Mouse (Mus musculus): ENCODE data around the gene Zfand2b. TPM values are rescaled to one million over a fixed set of nuclear protein-coding genes. Genes with fewer than 3 reads are reported as not detected.

Zfand2b gene
- 24.0 TPM for polyA plus RNA-seq (2014; fragmentation: Illumina TruSeq; extraction: RNeasy Lipid Tissue Mini Kit (QIAGEN cat#74804); ENCODE audit: low read depth, low replicate concordance)

DNA sequence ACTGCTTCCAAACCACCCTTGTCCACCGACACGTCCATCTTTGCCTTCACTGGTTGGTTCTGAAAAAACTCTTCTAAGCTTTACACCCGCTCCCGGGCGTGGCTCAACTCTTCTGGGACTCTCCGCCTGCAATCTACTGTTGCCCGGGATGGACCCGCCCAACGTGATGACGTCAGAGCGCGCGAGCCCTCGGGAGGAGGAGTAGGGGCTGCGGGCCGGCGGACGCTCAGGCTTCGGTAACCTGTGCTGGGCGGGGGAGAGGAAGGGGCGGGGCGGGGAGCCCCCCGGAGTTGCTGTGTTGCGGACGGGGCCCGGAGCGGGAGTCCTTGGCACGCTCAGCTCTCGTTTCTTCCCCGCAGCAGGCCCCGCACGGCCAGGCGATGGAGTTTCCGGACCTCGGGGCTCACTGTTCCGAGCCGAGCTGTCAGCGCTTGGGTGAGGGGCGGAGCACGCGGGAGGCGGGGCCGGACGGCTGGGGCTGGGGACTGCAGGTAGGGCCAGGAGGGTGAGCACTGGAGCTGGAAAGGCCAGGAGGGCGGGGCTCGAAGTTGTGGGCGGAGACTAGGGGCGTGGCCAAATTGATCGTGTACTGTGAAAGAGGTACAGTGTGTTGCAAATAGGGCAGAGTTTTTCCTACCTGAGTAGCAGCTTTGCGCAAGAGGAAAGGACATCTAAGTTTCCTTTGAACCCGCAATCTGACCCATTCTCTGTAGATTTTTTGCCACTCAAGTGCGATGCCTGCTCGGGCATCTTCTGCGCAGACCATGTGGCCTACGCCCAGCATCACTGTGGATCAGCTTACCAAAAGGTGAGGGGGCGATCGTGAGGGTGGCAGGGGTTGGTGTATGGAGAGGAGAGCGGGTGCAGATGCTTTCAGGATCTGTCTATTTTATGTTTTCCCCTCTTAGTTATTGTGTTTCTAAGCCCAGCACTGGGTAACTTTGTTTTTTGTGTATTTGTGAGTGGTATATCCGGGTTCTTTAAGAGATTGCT lies at the start of gene Zfand2b:
Zfand2b (plus strand) TSS at position 175 of the 993 bp plus-strand sequence.

GRCm38 (mm10) chr1:75124346-75125321 lies 43.8 kb upstream of the Zfand2b start, which contains the start of gene Nhej1:
Gene Nhej1, minus strand, starts transcription at chr1:75125200.

GRCm38 (mm10) chr1:75133421-75134207 lies 34.8 kb upstream of the Zfand2b start, which contains the start of gene Slc23a3:
Gene Slc23a3, minus strand, starts transcription at chr1:75133890.

GRCm38 (mm10) chr1:75142301-75143261 lies 25.9 kb upstream of the Zfand2b start, which contains the start of the genes Cnppd1 and Retreg2:
Gene Cnppd1, minus strand, starts transcription at chr1:75142711.
Gene Retreg2, plus strand, starts transcription at chr1:75142778.

GRCm38 (mm10) chr1:75180105-75180590 lies 11.7 kb downstream of the Zfand2b start, which contains the start of gene Abcb6:
Gene Abcb6, minus strand, starts transcription at chr1:75180392.

DNA sequence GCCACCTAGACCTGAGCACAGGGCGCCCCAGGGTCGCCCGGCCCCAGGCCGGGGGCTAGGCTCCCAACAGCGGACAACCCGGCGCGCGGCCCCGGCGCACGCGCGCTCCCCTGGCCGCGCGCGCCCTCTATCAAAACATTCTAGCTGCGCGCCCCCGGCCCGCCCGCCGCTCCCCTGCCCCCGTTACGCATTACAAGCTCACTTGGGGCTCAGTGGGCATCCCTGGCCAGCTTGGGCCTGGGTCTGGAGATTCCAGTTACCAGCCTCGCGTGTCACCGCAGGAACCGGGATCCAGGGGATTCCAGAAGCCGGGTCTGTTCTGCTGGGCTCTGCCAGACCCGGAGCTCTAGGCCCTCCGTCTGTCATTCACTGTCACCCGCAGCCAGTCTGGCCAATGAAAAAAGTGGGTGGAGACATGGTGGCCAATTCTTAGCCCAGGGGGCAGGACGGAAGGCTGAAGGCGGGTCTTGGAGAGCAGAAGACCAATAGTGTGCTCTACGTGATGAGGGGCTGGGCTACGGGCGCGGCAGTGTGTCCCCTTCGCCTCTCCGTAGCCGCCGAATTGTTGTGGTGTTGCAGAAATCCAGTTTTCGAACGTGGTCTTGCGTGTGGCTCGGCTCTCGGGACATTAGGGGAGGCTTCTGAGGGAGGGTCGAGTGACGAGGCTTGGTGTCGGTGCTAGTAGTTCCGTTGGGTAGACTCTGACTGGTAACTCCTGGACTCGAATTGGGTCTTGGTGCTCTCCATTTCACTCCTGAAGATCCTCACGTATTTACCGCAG lies 23.4 kb downstream of the Zfand2b start, which contains the start of the genes Ankzf1 and Atg9a:
Ankzf1 (plus strand) TSS at position 530 of the 781 bp plus-strand sequence.
Atg9a (minus strand) TSS at position 575 of the 781 bp plus-strand sequence.

GRCm38 (mm10) chr1:75210136-75211087 lies 42.0 kb downstream of the Zfand2b start, which contains the start of the genes Glb1l and Stk16:
Gene Glb1l, minus strand, starts transcription at chr1:75210813.
Gene Stk16, plus strand, starts transcription at chr1:75210838.

DNA sequence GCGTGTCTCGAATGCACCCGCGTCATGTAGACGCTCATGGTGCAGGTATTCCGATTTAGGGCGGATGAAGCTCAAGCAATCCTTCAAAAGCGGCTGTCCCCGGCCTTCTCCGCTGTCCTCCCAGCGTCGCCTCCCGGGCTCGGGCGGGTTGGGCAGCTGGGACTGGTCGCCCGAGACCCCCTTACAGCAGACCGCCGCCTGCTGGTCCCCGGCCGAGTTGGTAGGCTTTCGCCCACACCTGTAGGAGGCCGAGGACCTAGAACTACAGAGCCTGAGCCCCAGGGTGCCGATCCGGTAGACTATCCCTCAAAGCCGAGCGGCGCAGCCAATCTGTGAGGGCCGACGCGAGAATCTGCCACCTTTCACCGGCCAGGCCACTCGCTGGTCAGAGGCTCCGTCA lies 51.1 kb downstream of the Zfand2b start, which contains the start of gene Tuba4a:
Tuba4a (minus strand) TSS at position 335 of the 400 bp plus-strand sequence.

Other genes with a start within 250 kb of the Zfand2b start
- 8.1 TPM for gene Cfap65, start 233.0 kb upstream of the Zfand2b start, polyA plus RNA-seq (2014; fragmentation: Illumina TruSeq; extraction: RNeasy Lipid Tissue Mini Kit (QIAGEN cat#74804); ENCODE audit: low read depth, low replicate concordance)
- 6.5 TPM for gene Ihh, start 217.0 kb upstream of the Zfand2b start, polyA plus RNA-seq (2014; fragmentation: Illumina TruSeq; extraction: RNeasy Lipid Tissue Mini Kit (QIAGEN cat#74804); ENCODE audit: low read depth, low replicate concordance)
- 4.7 TPM for gene Nhej1, start 43.4 kb upstream of the Zfand2b start, polyA plus RNA-seq (2014; fragmentation: Illumina TruSeq; extraction: RNeasy Lipid Tissue Mini Kit (QIAGEN cat#74804); ENCODE audit: low read depth, low replicate concordance)
- 0.62 TPM for gene Slc23a3, start 34.8 kb upstream of the Zfand2b start, polyA plus RNA-seq (2014; fragmentation: Illumina TruSeq; extraction: RNeasy Lipid Tissue Mini Kit (QIAGEN cat#74804); ENCODE audit: low read depth, low replicate concordance)
- gene Cnppd1, start 25.9 kb upstream of the Zfand2b start, polyA plus RNA-seq (2014; fragmentation: Illumina TruSeq; extraction: RNeasy Lipid Tissue Mini Kit (QIAGEN cat#74804); ENCODE audit: low read depth, low replicate concordance), result 44.8 TPM
- 64.7 TPM for gene Retreg2, start 25.9 kb upstream of the Zfand2b start, polyA plus RNA-seq (2014; fragmentation: Illumina TruSeq; extraction: RNeasy Lipid Tissue Mini Kit (QIAGEN cat#74804); ENCODE audit: low read depth, low replicate concordance)
- gene Abcb6, start 11.7 kb downstream of the Zfand2b start, polyA plus RNA-seq (2014; fragmentation: Illumina TruSeq; extraction: RNeasy Lipid Tissue Mini Kit (QIAGEN cat#74804); ENCODE audit: low read depth, low replicate concordance), result 17.0 TPM
- gene Ankzf1, start 23.5 kb downstream of the Zfand2b start, polyA plus RNA-seq (2014; fragmentation: Illumina TruSeq; extraction: RNeasy Lipid Tissue Mini Kit (QIAGEN cat#74804); ENCODE audit: low read depth, low replicate concordance), result 26.4 TPM
- 26.4 TPM for gene Atg9a, start 23.6 kb downstream of the Zfand2b start, polyA plus RNA-seq (2014; fragmentation: Illumina TruSeq; extraction: RNeasy Lipid Tissue Mini Kit (QIAGEN cat#74804); ENCODE audit: low read depth, low replicate concordance)
- gene Glb1l, start 42.2 kb downstream of the Zfand2b start, polyA plus RNA-seq (2014; fragmentation: Illumina TruSeq; extraction: RNeasy Lipid Tissue Mini Kit (QIAGEN cat#74804); ENCODE audit: low read depth, low replicate concordance), result 40.7 TPM
- 100 TPM for gene Stk16, start 42.2 kb downstream of the Zfand2b start, polyA plus RNA-seq (2014; fragmentation: Illumina TruSeq; extraction: RNeasy Lipid Tissue Mini Kit (QIAGEN cat#74804); ENCODE audit: low read depth, low replicate concordance)
- 55.1 TPM for gene Tuba4a, start 51.2 kb downstream of the Zfand2b start, polyA plus RNA-seq (2014; fragmentation: Illumina TruSeq; extraction: RNeasy Lipid Tissue Mini Kit (QIAGEN cat#74804); ENCODE audit: low read depth, low replicate concordance)
- gene A630095N17Rik, start 63.5 kb downstream of the Zfand2b start, polyA plus RNA-seq (2014; fragmentation: Illumina TruSeq; extraction: RNeasy Lipid Tissue Mini Kit (QIAGEN cat#74804); ENCODE audit: low read depth, low replicate concordance), result not detected
- gene Dnajb2, start 67.8 kb downstream of the Zfand2b start, polyA plus RNA-seq (2014; fragmentation: Illumina TruSeq; extraction: RNeasy Lipid Tissue Mini Kit (QIAGEN cat#74804); ENCODE audit: low read depth, low replicate concordance), result 54.8 TPM
- gene Ptprn, start 95.9 kb downstream of the Zfand2b start, polyA plus RNA-seq (2014; fragmentation: Illumina TruSeq; extraction: RNeasy Lipid Tissue Mini Kit (QIAGEN cat#74804); ENCODE audit: low read depth, low replicate concordance), result 0.16 TPM
- gene Resp18, start 109.8 kb downstream of the Zfand2b start, polyA plus RNA-seq (2014; fragmentation: Illumina TruSeq; extraction: RNeasy Lipid Tissue Mini Kit (QIAGEN cat#74804); ENCODE audit: low read depth, low replicate concordance), result not detected
- gene Dnpep, start 149.3 kb downstream of the Zfand2b start, polyA plus RNA-seq (2014; fragmentation: Illumina TruSeq; extraction: RNeasy Lipid Tissue Mini Kit (QIAGEN cat#74804); ENCODE audit: low read depth, low replicate concordance), result 85.7 TPM
- 40.0 TPM for gene Des, start 191.7 kb downstream of the Zfand2b start, polyA plus RNA-seq (2014; fragmentation: Illumina TruSeq; extraction: RNeasy Lipid Tissue Mini Kit (QIAGEN cat#74804); ENCODE audit: low read depth, low replicate concordance)
- 9.7 TPM for gene Speg, start 206.7 kb downstream of the Zfand2b start, polyA plus RNA-seq (2014; fragmentation: Illumina TruSeq; extraction: RNeasy Lipid Tissue Mini Kit (QIAGEN cat#74804); ENCODE audit: low read depth, low replicate concordance)